In the genomic region with DNA sequence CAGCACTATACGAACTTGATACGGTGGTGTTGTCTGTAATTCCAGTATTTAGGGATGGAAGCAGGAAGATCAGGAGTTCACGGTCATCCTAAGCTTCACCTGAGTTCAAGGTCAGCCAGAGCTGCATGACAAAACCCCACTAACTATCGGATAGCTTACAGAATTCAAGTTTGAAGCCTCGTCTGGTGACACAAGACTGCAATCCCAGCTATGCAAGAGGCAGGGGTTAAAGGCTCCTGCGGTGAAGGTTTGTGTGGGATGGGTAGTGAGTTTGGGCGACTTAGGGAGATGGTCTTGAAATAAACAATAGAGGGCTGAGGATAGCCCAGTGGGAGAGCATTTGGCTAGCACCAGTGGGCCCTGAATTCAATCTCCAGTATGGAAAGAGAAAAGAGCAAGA, we compare ENCODE assay signal across 15 mouse cellular contexts. TPM values are rescaled to one million over a fixed set of nuclear protein-coding genes. Genes with fewer than 3 reads are reported as not detected.
DNase-seq lines count a peak whose midpoint lies in the region.
"Had no signal": no experiment of that assay in that cellular context is flagged by ENCODE, and none has a peak within 500 bp of the region (broad histone marks: within the 10 kb centered on the region; RNA-seq: fewer than 3 reads in every experiment).

No protein-coding gene starts in this region.

- DNase-seq in ES-CJ7 (ENCODE audit: low read depth, low spot score) = peak; percentile 93
- peak; percentile 96 for DNase-seq in R1 (ENCODE audit: low read depth, low spot score)
- DNase-seq in lung, postnatal 36 days = no peak
- DNase-seq in adrenal gland, postnatal 36 days = no peak
- DNase-seq in lung, postnatal 14 days = no peak
- DNase-seq: adrenal gland, adult 8-10 months; adrenal gland, postnatal 14 days; cerebellum, adult 11 months; cerebellum, adult 18-20 months; cerebellum, adult 8-10 months; cerebellum, adult 9-11 months; cerebellum, postnatal 14 days; cerebellum, postnatal 36 days; embryo, embryonic 11 days had no signal

RNA-seq across cellular contexts. Expression of gene Galnt2, which starts 33.0 kb away (rescaled TPM):
- total RNA-seq in adrenal gland, postnatal 36 days (2021) = 10 to 100 TPM; 58.1 to 62.7 TPM
- total RNA-seq: G1E had no signal

Comparison
In these comparisons a context has a peak if more than half of its experiments do, and no peak if none do; other contexts are left out.
1. DNase-seq: peak in ES-CJ7 (single experiment) and R1 (single experiment); none in lung, postnatal 36 days (single experiment), adrenal gland, postnatal 36 days (0 of 2) and lung, postnatal 14 days (single experiment).